Mouse (Mus musculus) brain, embryonic 14.5 days (tissue): ENCODE measurements around the gene Foxn1. TPM values are rescaled to one million over a fixed set of nuclear protein-coding genes. Genes with fewer than 3 reads are reported as not detected.

Experiments used
- DNase-seq: peaks from one replicate; pipeline ENCODE4 v3.0.0-alpha.2; 2011; ENCODE audit warnings: low read depth
- CTCF ChIP-seq: fragments of 200-500 bp; IDR thresholded peaks from 2 replicates; pipeline ENCODE4 v1.5.1; 2012; ENCODE audit warnings: inconsistent platforms, mild to moderate bottlenecking, moderate library complexity, borderline replicate concordance; ENCODE audit not compliant: insufficient read depth, insufficient read length; ENCODE audit errors: extremely low read depth
- POLR2A ChIP-seq: fragments of 200-500 bp; IDR thresholded peaks from 2 replicates; pipeline ENCODE4 v1.6.1; 2012; ENCODE audit warnings: mild to moderate bottlenecking, inconsistent platforms, borderline replicate concordance; ENCODE audit not compliant: poor library complexity, insufficient read depth, insufficient read length, severe bottlenecking; ENCODE audit errors: extremely low read depth
- polyA plus RNA-seq: library from polyadenylated mRNA; depleted of rRNA; stranded (reverse); fragments of >200 nt; gene quantifications from 2 replicates; pipeline ENCODE4 v1.2.3, GENCODE M21; 2012

The Foxn1 gene
- polyA plus RNA-seq, 1 experiment: 0.03 TPM

DNA sequence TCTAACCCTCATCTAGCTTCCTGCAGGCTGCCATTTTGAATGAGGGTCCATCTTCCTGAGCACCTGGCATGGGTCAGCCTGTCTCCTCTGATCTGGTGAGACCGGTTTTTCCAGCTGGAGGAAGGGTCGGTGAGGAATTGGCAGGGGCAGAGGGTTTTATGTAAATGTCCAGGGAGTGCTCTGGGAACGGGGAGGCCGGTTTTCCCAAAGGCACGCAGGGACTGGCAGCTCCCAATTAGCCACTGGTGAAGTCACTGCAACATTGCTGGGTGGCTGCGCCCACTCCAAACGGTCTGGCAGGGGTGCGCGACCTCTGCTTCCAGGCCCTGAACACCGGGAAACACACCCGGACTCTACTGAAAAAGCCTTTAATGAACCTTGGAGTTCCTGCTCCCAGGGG, 10.6 kb upstream of the Foxn1 start:
- TF ChIP-seq POLR2A (no peak), CTCF (no peak)
- peak; percentile 5 for DNase-seq

- TF ChIP-seq POLR2A (no peak), CTCF (no peak)
- no peak for DNase-seq
These were observed 6.4 kb upstream of the Foxn1 start for GRCm38 (mm10) chr11:78392728-78393127.

- DNase-seq: no peak
- TF ChIP-seq CTCF: no peak
- no peak for TF ChIP-seq POLR2A
These were observed 582 bp downstream of the Foxn1 start for GRCm38 (mm10) chr11:78385776-78386175.

DNA sequence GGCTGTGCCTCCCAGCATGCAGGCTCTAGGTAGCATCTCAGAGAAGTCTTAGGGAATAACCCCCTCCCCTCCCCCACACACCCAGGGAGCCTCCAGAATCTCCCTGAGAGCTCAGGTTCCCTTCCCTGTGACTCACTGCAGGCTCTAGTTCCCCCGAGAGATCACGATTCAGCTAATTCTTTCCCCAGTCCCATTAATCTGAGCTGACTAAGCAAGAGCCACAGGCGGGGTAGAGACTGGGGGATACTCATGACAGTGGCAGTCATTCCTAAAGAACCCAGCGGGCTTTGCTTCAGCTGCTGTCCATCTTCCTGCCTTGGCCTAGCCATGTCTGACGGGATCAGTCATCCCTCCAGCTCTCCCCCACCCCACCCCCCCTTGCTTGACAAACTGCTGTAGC, 3.7 kb downstream of the Foxn1 start:
- no peak for TF ChIP-seq POLR2A
- no peak for TF ChIP-seq CTCF
- DNase-seq: no peak

GRCm38 (mm10) chr11:78382286-78382685, 4.1 kb downstream of the Foxn1 start:
- no peak for DNase-seq
- TF ChIP-seq CTCF: no peak
- TF ChIP-seq POLR2A: no peak

GRCm38 (mm10) chr11:78380996-78381395, 5.4 kb downstream of the Foxn1 start:
- DNase-seq: no peak

GRCm38 (mm10) chr11:78380351-78380750, 6.0 kb downstream of the Foxn1 start:
- peak; percentile 18 for DNase-seq
- TF ChIP-seq CTCF: no peak
- no peak for TF ChIP-seq POLR2A

More at GRCm38 (mm10) chr11:78380996-78381395, 5.4 kb downstream of the Foxn1 start:
- no peak for TF ChIP-seq CTCF
- no peak for TF ChIP-seq POLR2A

DNA sequence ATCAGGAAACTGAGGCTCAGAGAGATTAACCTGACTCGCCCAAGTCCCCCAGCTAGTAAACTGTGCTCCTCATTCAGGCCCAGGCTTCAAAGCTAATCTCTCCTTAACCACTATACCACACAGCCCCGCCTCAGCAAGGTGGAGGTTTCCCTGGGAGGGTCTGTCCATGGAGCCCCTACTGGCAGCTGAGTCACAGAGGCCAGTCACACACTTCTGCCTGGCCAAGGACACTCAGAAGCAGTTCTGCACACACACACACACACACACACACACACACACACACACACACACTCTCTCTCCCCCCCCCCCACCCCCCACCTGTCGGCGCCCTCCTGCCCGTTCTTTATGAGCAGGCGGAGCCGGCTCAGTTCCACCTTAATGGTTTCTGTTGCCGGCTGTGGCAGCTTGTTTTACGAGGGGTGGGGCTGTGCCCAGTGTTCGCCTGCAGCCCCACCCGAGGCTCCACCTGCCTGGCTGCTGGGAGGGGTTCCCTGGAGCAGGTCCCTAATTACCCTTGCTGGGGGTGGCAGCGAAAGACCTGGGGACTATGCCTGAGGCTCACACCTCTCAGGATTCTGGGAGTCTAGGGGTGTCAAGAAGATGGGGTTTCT, 8.7 kb downstream of the Foxn1 start:
- TF ChIP-seq CTCF (no peak), POLR2A (no peak)
- no peak for DNase-seq

- DNase-seq: no peak
- TF ChIP-seq POLR2A (no peak), CTCF (no peak)
These were observed 12.2 kb downstream of the Foxn1 start for GRCm38 (mm10) chr11:78374147-78374546.

DNA sequence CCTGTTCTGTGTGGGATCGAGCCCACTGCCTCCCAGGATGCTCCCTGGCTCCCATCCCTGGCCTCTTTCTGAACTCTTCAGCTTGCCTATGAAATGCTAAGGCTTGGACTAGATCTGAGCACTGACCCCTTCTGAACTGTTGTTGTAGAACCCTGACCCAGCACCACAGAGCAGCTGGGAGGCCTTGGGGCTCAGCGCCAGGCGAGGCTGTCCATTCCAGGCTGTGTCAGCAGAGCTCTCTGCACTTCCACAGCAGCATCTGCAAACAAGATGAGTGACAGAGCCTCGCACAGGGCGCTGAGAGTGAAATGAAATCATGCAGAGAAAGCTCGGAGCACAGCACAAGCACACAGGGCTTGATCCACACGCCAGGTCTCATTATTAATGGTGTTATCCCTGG, 13.7 kb downstream of the Foxn1 start:
- DNase-seq: peak; percentile 13
- TF ChIP-seq POLR2A (no peak), CTCF (no peak)

- TF ChIP-seq POLR2A: no peak
- DNase-seq: no peak
These were observed 14.2 kb downstream of the Foxn1 start for GRCm38 (mm10) chr11:78372166-78372565.

DNA sequence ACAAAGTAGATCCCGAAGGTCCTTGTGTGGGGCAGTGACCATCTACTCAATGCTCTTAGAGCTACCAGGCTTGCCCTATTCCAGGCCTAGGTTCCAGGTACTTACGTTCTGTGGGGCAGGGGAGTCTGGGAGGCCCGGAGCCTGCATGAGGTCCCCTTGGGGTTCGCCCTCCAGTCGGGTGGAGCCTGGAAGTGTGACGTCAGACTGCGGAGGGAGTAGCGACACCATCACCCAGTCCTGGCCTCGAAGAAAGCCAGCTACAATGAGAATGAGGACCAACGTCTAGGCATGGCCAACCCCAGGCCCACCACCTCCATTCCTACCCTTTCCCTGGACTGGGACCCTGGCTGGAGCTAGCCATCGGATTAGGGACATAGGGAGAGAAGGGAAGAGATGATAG, 14.6 kb downstream of the Foxn1 start:
- no peak for TF ChIP-seq CTCF
- TF ChIP-seq POLR2A: no peak
- no peak for DNase-seq

DNA sequence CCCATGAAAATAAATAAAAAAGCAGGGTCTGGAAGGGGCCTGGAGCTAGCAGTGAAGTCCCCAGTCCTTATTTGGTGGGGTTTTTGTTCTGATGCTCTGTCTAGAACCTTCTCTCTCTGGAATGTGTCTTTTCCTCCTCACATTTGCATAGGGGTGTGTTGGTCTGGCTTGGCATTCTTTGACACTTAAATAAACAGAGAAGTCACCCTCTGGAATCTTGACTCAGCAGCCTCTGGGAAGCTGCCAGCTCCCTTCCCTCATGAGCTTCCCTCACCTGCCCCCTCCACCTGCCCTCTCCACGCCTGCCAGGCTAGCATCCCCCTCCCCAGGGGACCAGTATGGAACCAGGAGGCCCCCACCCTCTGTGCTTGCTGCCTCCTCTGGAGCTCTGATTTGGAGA, 16.0 kb downstream of the Foxn1 start:
- no peak for TF ChIP-seq CTCF
- no peak for TF ChIP-seq POLR2A
- DNase-seq: no peak
